Mouse (Mus musculus) right cerebral cortex, adult 18-20 months (tissue): ENCODE results near the gene Ccdc30.
A peak's percentile ranks its signal among the peaks of the same experiment; 100 is the strongest.
"Not testable (repeated sequence)": the region's sequence is repeated elsewhere in the genome, so short reads cannot be mapped to it uniquely, and the experiment has no call there.

Source experiments
- DNase-seq: peaks from one replicate; pipeline ENCODE4 v3.0.0; 2022; ENCODE audit warnings: mixed read lengths

Gene Ccdc30

DNA sequence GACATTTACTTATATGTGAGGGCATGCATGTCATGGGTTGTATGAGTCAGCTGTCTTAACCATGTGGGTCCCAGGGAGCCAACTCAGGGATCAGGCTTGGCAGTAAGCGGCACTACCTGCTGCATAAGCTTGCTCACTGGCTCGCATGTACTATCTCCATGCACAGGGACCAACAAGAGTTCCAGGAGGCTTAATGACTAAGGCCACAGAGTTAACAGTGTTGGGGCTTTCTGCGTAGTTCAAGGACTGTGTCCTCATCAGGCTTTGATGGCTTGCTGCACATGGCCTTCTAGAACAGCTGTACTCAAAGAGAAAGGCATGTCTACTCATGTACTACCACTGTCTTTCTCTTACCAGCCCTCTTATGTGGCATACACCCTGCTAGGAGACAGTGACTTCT lies 114.6 kb downstream of the Ccdc30 start:
- no peak for DNase-seq

DNA sequence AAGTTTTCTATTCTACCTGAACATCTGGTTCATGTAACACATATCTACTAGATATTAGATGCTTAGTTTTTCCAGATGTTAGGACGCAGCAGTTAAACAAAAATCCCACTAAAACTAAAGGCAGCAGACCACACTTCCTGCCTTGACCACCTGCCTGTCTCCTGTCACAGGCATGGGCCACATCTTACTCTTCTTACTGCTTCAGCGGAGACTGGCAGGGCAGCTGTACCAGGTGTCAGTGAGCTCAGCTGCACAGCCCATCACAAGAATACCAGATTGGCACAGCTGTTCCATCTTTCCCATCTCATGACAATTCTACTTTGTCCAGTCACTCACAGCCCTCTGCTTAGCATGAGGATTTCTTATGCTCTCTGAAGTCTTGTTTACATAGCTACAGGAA lies 118.0 kb downstream of the Ccdc30 start:
- DNase-seq: no peak

DNA sequence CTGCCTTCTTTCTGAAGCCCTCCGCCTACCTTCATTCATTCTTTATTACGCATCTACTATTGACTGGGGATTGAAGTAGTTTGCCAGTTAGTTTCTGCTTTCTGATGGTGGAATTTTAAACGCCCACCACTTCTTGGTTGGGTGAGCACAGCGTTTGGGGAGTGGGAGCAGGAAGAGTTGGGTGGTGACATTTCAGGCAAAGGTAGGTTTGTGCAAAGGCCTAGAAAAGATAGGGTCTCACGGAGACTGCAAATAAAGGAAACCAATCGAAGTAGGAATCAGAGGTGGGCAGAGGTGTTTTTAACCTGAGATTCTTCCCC lies 120.2 kb downstream of the Ccdc30 start:
- DNase-seq: no peak

DNA sequence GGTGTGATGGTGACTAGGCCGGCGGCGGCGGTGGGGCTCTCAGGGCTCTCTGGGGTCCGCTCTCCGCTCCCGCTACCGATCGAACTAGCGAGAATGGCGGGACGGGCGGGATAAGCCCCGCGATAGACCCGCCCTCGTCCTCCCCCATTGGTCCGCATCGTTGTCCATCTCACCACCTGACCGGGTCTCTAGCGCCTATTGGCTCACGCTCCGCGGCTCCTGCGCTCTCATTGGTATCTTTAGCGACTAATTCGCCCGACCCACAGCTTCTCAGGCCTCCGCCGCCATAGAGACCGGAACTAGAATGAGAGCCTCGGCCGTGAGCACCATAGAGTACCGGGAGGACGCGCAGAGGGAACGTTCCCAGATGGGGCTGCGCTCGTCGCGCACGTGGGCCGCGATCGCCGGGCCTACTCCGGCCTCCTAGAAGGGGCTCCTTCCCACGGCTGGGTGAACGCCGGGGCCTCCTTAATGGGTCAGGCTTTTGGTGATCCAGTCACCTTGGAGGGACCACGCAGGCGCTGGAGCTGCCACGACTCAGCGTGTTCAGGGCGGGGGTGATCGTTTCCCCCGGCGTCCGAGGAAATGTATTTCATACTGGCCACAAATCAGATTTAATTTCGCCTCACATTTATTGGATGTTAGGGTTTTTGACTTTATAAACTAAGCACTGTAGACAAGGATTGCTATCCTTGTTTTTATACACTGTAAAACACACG lies 120.7 kb downstream of the Ccdc30 start, which contains the start of gene Ybx1:
TSS of gene Ybx1 (minus strand) at position 190 of the 719 bp plus-strand sequence.
- peak; percentile 100 for DNase-seq

DNA sequence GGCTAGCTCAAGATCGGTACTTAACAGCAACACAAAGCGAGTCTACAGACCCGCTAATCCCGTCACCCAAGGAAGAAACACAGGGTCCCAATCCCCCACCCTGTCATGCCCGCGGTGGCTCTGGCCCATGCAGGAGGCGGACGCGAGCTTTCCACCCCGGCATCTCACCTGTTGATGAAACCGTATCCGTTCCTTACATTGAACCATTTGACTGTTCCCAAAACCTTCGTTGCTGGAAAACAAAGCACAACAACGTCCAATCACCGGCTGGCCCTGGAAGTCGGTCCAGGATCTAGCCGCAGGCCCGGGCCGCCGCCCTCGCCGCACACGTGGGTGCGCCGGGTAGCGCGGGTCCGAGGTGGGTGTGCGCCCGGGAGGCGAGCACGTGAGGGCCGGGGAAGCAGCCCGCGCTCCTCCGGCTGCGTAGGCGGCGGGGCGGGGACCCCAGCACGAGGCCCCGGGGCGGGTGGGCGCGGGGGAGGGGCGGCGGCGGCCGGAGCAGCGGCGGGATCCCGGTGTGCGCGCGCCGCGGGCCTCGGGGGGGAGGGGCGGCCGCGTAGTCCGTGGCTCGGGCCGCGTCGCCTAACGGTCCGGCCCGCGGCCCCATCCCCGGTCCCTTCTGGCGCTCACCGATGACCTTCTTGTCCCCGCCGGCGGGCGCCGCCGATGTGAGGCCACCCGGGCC lies 121.6 kb downstream of the Ccdc30 start:
- peak; percentile 23 for DNase-seq

DNA sequence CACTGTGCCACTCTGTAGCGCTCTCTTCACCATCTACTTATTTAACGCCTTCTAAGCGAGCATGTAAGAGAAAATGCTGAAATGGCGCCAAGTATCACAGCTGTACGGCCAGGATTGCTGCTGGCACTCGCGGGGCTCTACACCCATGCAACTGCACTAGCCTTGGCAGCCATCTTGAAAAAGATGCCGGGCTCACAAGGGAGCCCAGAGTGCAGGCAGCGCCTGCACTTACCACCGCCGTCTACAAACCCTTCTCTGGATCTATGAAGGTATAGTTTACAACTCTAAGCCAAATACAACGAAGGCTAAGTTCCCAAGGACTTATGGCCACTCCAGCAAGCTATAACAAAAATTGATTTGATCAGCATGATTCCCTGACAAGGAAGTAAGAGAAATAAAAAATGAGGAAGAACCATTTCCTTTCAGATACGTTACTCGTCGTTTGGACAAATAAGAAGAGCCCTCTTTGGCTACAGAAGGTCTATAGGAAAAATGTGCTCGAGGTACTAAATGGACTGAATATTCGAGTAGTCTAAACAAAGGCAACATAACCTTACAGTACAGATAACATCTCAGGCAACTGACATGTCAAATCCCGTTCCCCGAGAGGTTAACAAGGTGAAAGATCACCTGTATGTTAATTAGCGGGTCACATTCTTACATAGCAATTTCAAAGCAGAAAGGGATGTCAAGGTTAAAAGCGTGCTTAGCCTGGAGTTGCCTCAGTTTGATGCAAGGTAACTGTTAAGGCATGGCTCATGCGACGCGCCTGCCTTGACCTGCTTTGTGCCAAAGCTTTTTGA lies 122.3 kb downstream of the Ccdc30 start:
- peak; percentile 61 for DNase-seq

DNA sequence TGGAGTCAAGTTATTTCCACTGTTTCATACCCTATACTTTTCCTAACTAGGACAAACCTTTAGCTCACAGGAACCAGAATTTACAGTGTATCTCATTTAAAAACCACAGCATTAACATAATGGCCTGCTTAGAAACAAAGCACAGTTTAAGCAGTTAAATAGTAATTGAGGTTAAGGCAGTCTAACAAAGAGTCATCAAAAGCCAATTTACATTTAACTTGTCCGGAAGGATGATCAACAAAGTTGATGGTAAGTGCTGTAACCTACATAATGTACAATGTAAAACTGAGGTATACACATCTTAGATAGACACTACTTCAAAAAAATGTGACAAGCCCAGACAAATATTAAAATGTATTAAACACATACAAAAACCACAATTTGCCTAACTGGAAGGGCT lies 123.4 kb downstream of the Ccdc30 start:
- DNase-seq: no peak

DNA sequence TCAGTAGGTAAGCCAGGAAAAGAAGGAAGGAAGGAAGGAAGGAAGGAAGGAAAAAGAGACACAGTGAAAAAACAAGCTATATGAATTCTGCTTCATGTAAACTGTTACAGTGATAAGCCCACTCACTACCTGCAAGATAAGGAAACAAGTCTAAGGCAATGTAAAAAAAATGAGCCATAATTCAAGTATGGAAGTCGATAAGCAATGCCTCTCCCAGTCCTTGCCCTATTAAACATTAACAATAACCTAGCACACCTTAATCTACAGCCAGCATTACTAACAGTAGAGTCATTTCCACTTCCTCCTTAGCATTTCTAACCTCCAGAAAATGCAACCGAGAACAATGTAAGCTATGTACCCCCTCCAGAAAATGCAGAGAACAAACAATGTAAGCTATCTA lies 130.0 kb downstream of the Ccdc30 start:
- no peak for DNase-seq

DNA sequence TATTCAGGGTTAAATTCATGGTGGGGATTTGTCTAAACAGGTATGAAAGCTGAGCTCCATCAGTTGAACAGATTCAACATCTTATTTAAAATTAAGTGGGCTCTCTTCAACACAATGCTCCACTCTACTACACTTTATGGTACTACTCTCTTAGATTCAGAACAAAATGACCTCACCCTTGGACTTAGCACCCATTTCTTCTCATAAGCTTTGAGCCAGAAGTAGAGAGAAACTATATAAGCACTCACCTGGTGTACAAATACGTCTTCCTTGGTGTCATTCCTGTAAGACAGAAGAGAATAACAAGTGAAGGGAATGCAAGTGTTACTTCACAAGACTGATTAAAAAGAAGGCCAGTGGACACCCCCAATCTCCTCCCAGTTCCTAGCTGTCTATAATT lies 130.5 kb downstream of the Ccdc30 start:
- DNase-seq: no peak

DNA sequence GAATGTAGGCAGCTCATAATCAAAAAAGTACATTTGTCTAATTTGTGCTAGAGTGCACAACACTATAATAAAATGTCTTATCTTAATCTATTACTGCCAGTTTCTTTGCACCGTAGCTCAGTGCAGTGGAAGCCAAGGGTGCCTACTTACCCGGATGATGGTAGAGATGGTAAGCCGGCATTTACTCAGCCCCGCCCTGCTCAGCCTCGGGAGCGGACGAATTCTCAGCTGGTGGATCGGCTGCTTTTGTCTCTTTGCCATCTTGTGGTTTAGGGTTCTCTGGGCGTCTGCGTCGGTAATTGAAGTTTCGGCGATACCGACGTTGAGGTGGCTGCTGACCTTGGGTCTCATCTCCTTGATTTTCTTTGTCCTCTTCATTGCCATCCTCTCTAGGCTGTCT lies 136.5 kb downstream of the Ccdc30 start:
- not testable (repeated sequence) for DNase-seq

DNA sequence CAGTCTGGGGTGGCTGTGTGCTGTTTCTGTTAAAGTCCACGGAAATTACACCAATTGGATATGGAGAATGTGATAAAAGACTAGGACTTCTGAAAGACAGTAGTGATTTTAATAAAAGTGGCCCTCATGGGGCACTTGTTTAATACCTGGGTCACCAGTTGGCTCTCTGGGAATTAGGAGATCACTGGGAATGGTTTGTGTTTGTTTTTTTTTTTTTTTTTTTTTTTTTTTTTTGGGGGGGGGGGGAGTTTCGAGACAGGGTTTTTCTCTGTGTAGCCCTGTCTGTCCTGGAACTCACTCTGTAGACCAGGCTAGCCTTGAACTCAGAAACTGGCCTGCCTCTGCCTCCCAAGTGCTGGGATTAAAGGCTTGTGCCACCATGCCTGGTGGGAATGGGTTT lies 139.6 kb downstream of the Ccdc30 start:
- DNase-seq: no peak

DNA sequence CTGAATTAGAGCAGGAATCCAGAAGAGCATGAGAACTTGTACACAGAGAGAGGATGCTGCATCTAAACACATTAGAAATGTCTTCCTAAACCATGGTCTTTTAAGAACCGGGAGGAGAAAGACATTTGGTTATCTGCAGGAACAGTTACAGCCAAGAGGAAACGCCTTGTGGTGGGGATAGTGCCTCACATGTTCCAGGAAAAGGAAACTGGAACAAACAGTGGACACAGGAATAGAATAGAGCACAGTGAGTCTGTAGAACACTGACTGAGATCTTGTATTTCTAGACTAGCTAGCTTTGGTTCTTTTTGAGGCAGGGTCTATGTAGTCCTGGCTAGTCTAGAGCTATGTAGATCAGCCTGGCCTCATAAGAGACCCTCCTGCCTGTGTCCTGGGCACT lies 140.1 kb downstream of the Ccdc30 start:
- no peak for DNase-seq

DNA sequence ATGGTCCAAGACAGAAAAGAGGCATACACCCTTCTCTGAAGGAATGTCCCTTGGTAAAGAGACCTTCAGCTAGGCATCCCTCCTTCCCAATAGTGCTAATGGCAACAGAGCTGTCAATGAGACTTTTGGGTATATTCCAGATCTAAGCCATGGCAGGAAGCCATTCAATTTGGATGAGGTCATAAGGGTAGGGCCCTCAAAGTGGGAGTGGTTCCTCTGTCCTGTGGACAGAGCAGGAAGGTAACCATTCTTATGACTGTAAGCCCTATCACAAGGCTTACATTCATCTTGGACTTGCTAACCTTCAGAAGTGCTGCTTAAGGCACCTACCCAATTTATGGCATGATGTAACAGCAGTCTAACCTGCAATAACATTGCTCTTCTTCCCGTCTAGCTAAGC lies 140.7 kb downstream of the Ccdc30 start:
- no peak for DNase-seq
